20 mouse cellular contexts compared by ENCODE assay signal in genomic region chr13:90964511-90964910, GRCm38 (mm10). TPM values are rescaled to one million over a fixed set of nuclear protein-coding genes. Genes with fewer than 3 reads are reported as not detected.
DNase-seq lines count a peak whose midpoint lies in the region; ATAC-seq and TF ChIP-seq lines count a peak whose summit lies in the region.
"Had no signal": no experiment of that assay in that cellular context is flagged by ENCODE, and none has a peak within 500 bp of the region (broad histone marks: within the 10 kb centered on the region; RNA-seq: fewer than 3 reads in every experiment).

No protein-coding gene starts in this region.

- peaks cover 10% of the 10 kb centered on the region; the same call in 1 of the 2 replicates for H3K4me1 ChIP-seq in kidney, adult 2 months (ENCODE audit: control insufficient read depth, insufficient read depth, low read length)
- no peaks in the 10 kb centered on the region for H3K4me1 ChIP-seq in kidney, embryonic 15.5 days
- H3K4me1 ChIP-seq in cerebellum, adult 2 months (ENCODE audit: control insufficient read depth, insufficient read depth, low read length) = no peaks in the 10 kb centered on the region

- WGBS in kidney, adult 2 months = 38% methylated on average over 4 of the region's 4 CpGs
- WGBS in kidney, embryonic 15.5 days = 72% methylated on average over 4 of the region's 4 CpGs
- 34% methylated on average over 4 of the region's 4 CpGs for WGBS in cerebellum, adult 2 months

- no peaks in the 10 kb centered on the region for H3K36me3 ChIP-seq in kidney, adult 2 months (ENCODE audit: control insufficient read depth, insufficient read depth, low read length)
- no peaks in the 10 kb centered on the region for H3K36me3 ChIP-seq in kidney, embryonic 15.5 days
- H3K36me3 ChIP-seq: embryonic facial prominence, embryonic 12.5 days; forebrain, embryonic 12.5 days; heart, embryonic 15.5 days; hindbrain, embryonic 13.5 days had no signal

- ATAC-seq in kidney, embryonic 15.5 days (replicated peaks; ENCODE audit: low FRiP score) = no peak
- ATAC-seq: forebrain, embryonic 16.5 days had no signal

- peak; percentile 73 for DNase-seq in kidney, adult 2 months
- DNase-seq in adipocyte (ENCODE audit: low spot score) = peak; percentile 28
- peak; percentile 70 for DNase-seq in kidney, adult 9 months
- peak; percentile 62 for DNase-seq in kidney, postnatal 36 days
- no peak for DNase-seq in cerebellum, adult 2 months
- DNase-seq in ovary, postnatal 10 days (ENCODE audit: low spot score) = no peak
- DNase-seq in urinary bladder, postnatal 4 days (ENCODE audit: low spot score in 2 of 2) = no peak
- DNase-seq: adrenal gland, postnatal 14 days; cerebellum, adult 9-10 months; cerebellum, postnatal 25 days; gastrocnemius, postnatal 14 days; heart, adult 2 months; heart, postnatal 14 days had no signal

- H3K9me3 ChIP-seq in kidney, embryonic 15.5 days (replicated peaks) = no peaks in the 10 kb centered on the region
- H3K9me3 ChIP-seq: embryonic facial prominence, embryonic 12.5 days; forebrain, embryonic 12.5 days; heart, embryonic 15.5 days; hindbrain, embryonic 13.5 days had no signal

- no peak overlapping the region for H3K4me2 ChIP-seq in kidney, embryonic 15.5 days
- H3K4me2 ChIP-seq: embryonic facial prominence, embryonic 12.5 days; forebrain, embryonic 12.5 days; heart, embryonic 11.5 days; heart, embryonic 15.5 days; hindbrain, embryonic 13.5 days had no signal

- H3K27ac ChIP-seq in kidney, adult 2 months (ENCODE audit: insufficient read depth, low read depth, low read length) = no peak overlapping the region
- H3K27ac ChIP-seq in kidney, embryonic 15.5 days = no peak overlapping the region
- H3K27ac ChIP-seq in cerebellum, adult 2 months (ENCODE audit: insufficient read depth, low read length) = no peak overlapping the region
- H3K27ac ChIP-seq: embryonic facial prominence, embryonic 12.5 days; forebrain, embryonic 12.5 days; heart, adult 2 months; heart, embryonic 15.5 days; hindbrain, embryonic 13.5 days had no signal

- TF ChIP-seq POLR2A in kidney, adult 2 months (IDR thresholded peaks at IDR 0.05; ENCODE audit: low read depth, low read length) = no peak
- TF ChIP-seq POLR2A in cerebellum, adult 2 months (IDR thresholded peaks at IDR 0.05; ENCODE audit: borderline replicate concordance, insufficient read depth, low read length) = no peak

- no peak overlapping the region for H3K9ac ChIP-seq in kidney, embryonic 15.5 days
- H3K9ac ChIP-seq: embryonic facial prominence, embryonic 12.5 days; forebrain, embryonic 12.5 days; heart, embryonic 15.5 days; hindbrain, embryonic 13.5 days had no signal

- H3K27me3 ChIP-seq in kidney, adult 2 months (replicated peaks; ENCODE audit: control insufficient read depth, insufficient read depth, low read length) = no peaks in the 10 kb centered on the region
- no peaks in the 10 kb centered on the region for H3K27me3 ChIP-seq in kidney, embryonic 15.5 days
- no peaks in the 10 kb centered on the region for H3K27me3 ChIP-seq in cerebellum, adult 2 months (ENCODE audit: control insufficient read depth, insufficient read depth, low read length)
- H3K27me3 ChIP-seq: embryonic facial prominence, embryonic 12.5 days; forebrain, embryonic 12.5 days; heart, embryonic 15.5 days; hindbrain, embryonic 13.5 days had no signal

- no peak overlapping the region for H3K4me3 ChIP-seq in kidney, adult 2 months (ENCODE audit: insufficient read depth, low read depth, low read length)
- no peak overlapping the region for H3K4me3 ChIP-seq in kidney, embryonic 15.5 days (replicated peaks)
- H3K4me3 ChIP-seq in cerebellum, adult 2 months (replicated peaks; ENCODE audit: insufficient read depth, low read depth, low read length) = no peak overlapping the region
- H3K4me3 ChIP-seq: embryonic facial prominence, embryonic 12.5 days; forebrain, embryonic 12.5 days; heart, adult 2 months; heart, embryonic 15.5 days; hindbrain, embryonic 13.5 days had no signal

- no peak for TF ChIP-seq CTCF in kidney, adult 2 months (conservative IDR thresholded peaks at IDR 0.05; ENCODE audit: insufficient read depth, insufficient read length, low read depth, low read length)
- no peak for TF ChIP-seq CTCF in cerebellum, adult 2 months (IDR thresholded peaks at IDR 0.05; ENCODE audit: borderline replicate concordance, insufficient read depth, low read depth, low read length)

RNA-seq across cellular contexts. Expression of gene Rps23, which starts 41.8 kb away (rescaled TPM):
- polyA plus RNA-seq in kidney, adult 2 months (2012; rRNA removed) = 185 and 257 TPM in 2 replicates
- polyA plus RNA-seq in kidney, embryonic 15.5 days (2015; fragmentation: Nextera tagmentation; extraction: Ambion mirVana) = 221 and 262 TPM in 2 replicates
- polyA plus RNA-seq in cerebellum, adult 2 months (2012; rRNA removed) = 357 and 409 TPM in 2 replicates

RNA-seq across cellular contexts. Expression of gene Atp6ap1l, which starts 59.4 kb away (rescaled TPM):
- 0.06 and 0.14 TPM in 2 replicates for polyA plus RNA-seq in kidney, adult 2 months (2012; rRNA removed)
- 0.23 TPM in 1 of 2 replicates, not detected in the other for polyA plus RNA-seq in kidney, embryonic 15.5 days (2015; fragmentation: Nextera tagmentation; extraction: Ambion mirVana)
- 13.3 and 14.2 TPM in 2 replicates for polyA plus RNA-seq in cerebellum, adult 2 months (2012; rRNA removed)

Comparison
In these comparisons a context has a peak if more than half of its experiments do, and no peak if none do; other contexts are left out.
1. DNase-seq: peak in kidney, adult 2 months (single experiment), adipocyte (single experiment), kidney, adult 9 months (single experiment) and kidney, postnatal 36 days (2 of 2); none in cerebellum, adult 2 months (0 of 2), ovary, postnatal 10 days (single experiment) and urinary bladder, postnatal 4 days (0 of 2).
2. RNA of gene Atp6ap1l, which starts 59.4 kb away (polyA plus RNA-seq): 13.3 to 14.2 TPM in cerebellum, adult 2 months; 0.23 TPM in kidney, embryonic 15.5 days and 0.06 to 0.14 TPM in kidney, adult 2 months; every median in the first group is over 10 times any median in the second.